Mouse (Mus musculus) gastrocnemius, adult 18-20 months (tissue): Measurements from ENCODE around the gene Sapcd1. TPM values are rescaled to one million over a fixed set of nuclear protein-coding genes. Genes with fewer than 3 reads are reported as not detected.

Experiments
- DNase-seq: peaks from one replicate; pipeline ENCODE4 v3.0.0; 2021; ENCODE audit warnings: low spot score
- long read RNA-seq, 2 experiments: library from polyadenylated mRNA; stranded (forward); transcript quantifications; one replicate each; pipeline ENCODE4 v2.0.0; 2021
- total RNA-seq, 2 experiments: library from RNA; stranded (reverse); gene quantifications; 2 replicates each; pipeline ENCODE4 v1.2.3; 2021

The Sapcd1 gene
- total RNA-seq = not detected
- long read RNA-seq, experiment 1 = 0 reads
- long read RNA-seq, experiment 2 = 0 reads

- DNase-seq = no peak
Measured at GRCm38 (mm10) chr17:35027277-35028068, at the start of gene Sapcd1. Gene Sapcd1 (minus strand): TSS chr17:35028016.

DNA sequence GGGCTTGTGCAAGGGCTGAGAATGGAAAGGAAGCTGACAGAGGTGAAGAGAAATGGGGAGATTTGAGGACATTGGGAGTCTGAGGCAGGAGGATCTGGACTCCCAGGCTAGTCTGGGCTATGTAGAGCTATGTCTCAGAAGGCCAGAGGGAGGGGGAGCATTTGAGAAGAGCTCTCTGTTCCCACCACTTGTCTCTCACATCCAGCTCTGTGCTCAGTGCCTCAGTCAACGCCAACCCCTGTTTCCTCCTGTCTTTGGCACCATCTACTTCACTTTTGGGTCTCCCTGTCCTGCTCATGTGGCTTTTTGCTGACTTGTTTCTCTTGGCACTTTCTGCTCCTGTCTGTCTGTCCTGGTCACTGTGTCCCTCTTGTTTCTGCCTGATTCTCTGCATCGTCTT, 49.5 kb upstream of the Sapcd1 start:
- no peak for DNase-seq

DNA sequence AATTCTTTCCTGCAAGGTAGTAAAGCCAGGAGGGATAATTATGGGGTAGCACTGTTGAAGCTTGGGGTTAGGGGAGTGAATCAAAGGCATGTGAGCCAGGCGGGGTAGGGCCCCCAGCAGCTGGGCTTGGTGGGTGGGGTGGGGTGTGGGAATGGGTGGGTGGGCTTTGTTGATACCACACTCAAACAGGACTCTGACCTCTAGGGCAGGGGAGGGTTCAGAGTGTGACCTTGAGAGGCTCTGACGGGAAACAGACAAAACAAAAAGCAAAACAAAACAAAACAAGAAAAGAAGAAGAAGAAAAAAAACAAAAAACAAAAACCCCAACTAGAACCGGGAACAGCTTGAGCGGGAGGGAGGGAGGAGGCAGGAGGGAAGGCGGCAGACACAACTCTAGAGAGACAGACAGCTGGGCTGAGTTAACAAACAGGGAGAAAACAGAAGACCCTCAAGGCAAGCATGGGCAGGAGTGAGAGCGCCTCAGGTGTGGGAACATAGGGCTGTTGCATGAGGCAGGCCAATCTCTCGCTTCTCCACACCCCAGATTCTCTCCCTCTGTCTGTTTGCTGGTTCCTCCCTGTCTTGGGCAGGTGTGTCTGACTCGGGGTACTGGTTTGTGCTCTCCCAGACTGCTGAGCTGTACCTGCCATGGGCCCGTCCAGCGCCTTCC, 48.8 kb upstream of the Sapcd1 start, which contains the start of gene Ly6g6e:
Gene Ly6g6e, plus strand, starts transcription at position 396 of the 670 bp plus-strand sequence.
- DNase-seq = no peak

- DNase-seq = no peak
Measured at GRCm38 (mm10) chr17:35074097-35074496, 46.3 kb upstream of the Sapcd1 start.

DNA sequence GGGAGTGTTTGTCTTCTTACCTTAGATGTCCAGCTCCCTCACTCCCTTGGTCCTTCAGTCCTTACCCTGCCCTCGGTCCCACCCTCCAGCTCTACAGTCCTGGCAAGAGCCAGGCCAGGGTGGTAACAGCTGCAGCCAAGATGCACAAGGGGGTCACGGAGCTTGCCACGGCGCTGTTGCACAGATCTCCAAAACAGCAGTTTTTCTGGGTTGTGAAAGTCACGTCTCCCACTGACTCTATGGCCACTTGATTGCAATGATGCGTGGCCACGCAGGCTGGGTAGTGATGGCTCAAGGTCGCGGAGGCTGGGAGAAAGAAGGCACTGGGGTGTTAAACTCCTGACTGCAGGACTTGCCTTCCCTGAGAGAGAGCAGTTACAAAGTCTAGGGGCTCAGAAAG, 43.6 kb upstream of the Sapcd1 start:
- no peak for DNase-seq

- peak; percentile 54 for DNase-seq
Measured at GRCm38 (mm10) chr17:35070556-35071229, 42.9 kb upstream of the Sapcd1 start.

- DNase-seq = no peak
Measured at GRCm38 (mm10) chr17:35068213-35068914, 40.5 kb upstream of the Sapcd1 start.

GRCm38 (mm10) chr17:35066084-35066483, 38.3 kb upstream of the Sapcd1 start, which contains the start of gene Mpig6b:
Gene Mpig6b (minus strand): TSS chr17:35066184.
- no peak for DNase-seq

- no peak for DNase-seq
Measured at GRCm38 (mm10) chr17:35064951-35065947, 37.4 kb upstream of the Sapcd1 start, which contains the start of gene Ly6g6c. Gene Ly6g6c (plus strand): TSS chr17:35065388.

DNA sequence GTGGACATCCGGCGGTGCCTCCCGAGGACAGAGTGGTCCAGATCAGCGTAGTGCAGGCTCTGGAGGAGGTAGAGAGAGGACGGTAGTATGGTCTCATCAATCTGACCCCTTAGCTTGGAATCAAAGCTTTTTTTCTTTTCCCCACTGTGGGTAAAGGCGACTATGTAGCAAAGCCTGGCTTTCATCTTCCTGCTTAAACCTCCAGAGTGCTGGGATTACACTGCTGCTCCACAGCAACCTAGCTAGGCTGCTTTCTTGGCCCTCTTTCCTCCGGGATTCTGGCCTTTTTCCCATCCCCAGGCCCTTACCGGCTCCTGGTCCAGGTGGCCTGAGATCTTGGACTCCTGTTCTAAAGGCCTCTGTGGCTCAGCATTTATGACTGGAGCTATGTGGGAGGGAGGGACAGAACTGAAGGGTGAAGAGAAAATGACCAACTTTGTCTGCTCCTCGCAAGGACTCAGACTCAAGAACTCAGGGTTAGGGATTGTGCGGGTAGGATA, 36.6 kb upstream of the Sapcd1 start:
- no peak for DNase-seq

DNA sequence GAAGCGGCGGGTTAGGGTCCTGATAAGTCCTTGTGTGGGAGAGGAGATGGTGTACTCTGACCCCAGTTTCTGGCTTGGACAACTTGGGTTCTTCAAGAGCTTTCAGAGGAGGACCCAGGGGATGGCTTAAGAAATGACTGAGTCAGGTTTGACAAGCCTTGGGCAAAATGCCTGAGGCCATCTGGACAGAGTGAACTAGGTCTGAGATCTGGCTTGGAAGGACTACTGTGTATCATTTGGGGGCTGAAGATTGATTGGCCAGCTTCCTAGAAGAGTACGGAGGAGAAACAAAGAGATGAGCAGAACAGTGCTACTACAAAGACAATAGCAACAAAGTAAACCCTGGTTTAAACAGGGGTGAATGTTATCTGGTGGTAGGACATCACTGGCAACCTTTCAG, 35.6 kb upstream of the Sapcd1 start:
- DNase-seq = no peak

DNA sequence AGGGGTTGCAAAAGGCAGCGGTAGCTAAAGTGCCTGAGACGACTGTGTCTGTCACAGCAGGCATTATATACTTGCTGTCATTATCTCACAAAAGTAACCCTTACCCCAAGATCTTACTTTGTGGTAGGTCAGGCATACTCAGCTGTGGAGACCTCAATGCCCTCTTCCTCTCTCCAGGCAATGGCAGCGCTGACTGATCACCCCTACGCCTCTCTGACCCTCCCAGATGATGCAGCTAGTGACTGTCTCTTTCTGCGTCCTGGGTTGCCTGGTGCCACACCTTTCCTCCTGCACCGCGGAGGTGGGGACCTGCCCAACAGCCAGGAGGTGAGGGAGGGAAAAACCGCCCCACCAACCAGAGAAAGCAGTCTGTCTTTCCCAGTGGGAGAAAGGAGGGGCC, 33.5 kb upstream of the Sapcd1 start:
- no peak for DNase-seq

DNA sequence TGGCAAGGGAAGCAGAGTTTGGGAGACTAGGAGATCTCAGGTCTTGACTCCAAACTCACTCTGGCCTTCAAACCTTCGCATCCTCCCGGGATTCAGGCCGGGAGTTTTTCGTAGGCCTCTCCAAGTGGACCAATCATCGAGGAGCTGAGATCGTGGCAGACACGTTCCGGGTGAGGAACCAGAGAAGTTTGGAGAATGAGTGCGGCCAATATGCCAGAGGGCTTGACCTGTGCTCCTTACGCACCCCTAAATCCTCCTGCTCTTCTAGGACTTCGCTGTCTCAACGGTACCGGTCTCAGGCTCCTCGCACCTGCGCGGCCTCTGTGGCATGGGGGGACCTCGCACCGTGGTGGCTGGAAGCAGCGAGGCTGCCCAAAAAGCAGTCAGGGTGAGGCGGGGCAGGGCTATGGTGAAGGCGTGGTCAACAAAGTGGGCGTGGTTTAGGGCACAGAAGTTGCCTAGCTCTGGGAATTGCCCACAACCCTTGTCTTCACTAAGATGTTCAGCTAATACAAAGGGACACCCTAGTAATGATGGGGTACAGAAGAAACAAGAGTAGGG, 33.0 kb upstream of the Sapcd1 start:
- no peak for DNase-seq

DNA sequence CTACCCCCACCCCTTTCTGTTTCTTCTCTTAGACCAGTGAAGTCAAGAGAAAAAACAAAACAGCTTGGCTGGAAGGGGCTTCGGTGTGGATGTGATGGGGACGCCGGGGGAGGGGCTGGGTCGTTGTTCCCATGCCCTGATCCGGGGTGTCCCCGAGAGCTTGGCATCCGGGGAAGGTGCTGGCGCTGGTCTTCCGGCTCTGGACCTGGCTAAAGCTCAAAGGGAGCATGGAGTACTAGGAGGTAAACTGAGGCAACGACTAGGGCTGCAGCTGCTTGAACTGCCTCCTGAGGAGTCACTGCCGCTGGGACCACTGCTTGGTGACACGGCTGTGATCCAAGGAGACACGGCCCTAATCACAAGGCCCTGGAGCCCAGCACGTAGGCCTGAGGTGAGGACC, 32.3 kb upstream of the Sapcd1 start:
- no peak for DNase-seq

DNA sequence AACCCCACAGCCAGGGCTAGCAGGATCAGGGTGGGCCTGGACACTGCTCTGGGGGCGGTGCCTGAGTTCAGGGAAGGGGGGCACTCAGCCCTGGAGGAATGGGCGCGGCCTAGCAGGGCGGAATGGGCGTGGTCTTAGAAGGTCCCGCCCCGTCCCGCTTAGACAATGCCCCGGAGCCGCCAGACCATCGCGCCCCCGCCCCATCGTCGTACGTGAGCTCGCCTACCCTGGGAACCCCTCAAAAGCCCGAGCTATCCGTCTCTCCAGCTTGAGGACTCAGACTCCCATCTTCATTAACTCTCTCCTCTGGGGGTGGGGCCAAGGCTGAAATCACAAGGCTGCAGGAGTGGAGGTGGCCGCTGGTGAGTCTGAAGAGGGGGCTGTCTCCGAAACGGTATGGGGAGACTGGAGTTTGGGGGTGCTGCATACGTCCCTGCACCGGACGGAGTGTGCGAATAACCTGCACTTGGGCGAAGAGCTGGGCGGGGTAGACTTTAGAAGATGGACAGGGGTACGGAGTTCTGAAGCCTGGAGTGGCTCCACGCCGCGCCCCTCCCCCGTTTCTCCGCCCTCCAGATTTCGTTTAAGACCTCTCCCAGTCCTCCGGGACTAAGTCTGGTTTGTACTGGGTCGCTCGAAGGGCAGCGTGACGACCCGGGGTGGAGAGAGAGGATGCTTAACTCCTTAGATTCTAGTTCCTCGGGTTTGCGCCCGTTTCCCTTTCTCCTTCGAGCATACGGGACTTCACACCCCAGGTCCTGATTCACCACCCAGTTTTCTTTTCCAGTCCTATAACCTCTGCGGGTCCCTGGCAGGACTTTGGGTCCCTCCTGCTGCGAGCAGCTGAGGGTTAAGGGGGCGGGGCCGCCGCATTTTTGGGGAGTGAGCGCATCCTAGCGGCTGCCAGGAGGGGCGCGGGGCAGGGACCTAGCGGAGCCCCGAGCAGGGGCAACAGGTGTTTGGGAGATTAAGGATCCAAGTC, 31.4 kb upstream of the Sapcd1 start, which contains the start of gene Ddah2:
Gene Ddah2, plus strand, starts transcription at position 125 of the 982 bp plus-strand sequence.
- DNase-seq = peak; percentile 89

DNA sequence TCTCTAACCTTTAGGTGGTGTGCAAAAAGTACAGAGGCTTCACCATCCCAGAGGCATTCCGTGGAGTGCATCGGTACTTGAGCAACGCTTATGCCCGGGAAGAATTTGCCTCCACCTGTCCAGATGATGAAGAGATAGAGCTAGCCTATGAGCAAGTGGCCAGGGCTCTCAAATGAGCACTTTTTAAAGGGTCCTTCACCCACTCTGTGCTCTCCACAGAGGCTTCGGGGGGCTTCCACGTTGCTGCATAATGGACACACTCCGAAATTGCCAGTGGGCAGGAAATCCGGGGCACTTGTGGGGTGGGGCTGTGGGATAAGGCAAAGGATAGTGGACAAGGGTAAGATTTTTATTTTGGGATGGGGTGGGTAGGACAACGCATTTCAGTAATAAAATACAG, 30.5 kb upstream of the Sapcd1 start:
- DNase-seq = no peak

DNA sequence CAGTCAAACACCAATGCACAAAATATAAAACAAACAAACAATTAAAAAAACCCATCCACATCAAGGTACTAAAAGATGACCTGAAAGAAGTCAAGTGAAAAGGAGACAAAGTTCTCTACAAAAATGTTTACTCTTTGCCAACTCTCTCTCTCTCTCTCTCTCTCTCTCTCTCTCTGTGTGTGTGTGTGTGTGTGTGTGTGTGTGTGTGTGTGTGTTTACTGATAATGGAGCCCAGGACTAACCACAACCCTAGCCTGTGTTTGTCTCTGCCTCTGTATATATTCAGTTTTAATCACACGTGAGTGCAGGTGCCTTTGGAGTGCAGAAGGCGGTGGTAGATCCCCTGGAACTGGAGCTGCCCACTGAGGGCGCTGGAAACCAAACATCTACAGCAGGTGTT, 29.3 kb upstream of the Sapcd1 start:
- DNase-seq = no peak
